ENCODE assay signal across 16 mouse cellular contexts in the genomic region with DNA sequence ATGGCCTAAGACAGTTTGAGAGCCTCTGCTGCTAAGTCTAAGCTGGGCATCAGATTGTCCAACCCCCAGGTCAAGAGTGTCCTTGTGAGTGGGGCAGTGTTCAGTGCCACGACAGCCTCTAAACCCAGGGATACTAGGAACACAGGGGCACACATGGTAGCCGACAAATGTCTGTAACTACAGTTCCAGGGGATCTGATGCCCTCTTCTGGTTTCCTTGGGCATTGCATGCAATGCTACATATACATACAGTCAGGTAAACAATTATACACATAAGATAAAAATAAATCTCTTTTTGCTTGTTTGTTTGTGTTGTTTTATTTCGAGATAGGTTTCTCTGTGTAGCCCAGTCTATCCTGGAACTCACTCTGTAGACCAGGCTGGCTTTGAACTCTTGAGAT. TPM values are rescaled to one million over a fixed set of nuclear protein-coding genes. Genes with fewer than 3 reads are reported as not detected.
A peak's percentile ranks its signal among the peaks of the same experiment; 100 is the strongest.
DNase-seq lines count a peak whose midpoint lies in the region; ATAC-seq and TF ChIP-seq lines count a peak whose summit lies in the region.
"Had no signal": no experiment of that assay in that cellular context is flagged by ENCODE, and none has a peak within 500 bp of the region (broad histone marks: within the 10 kb centered on the region; RNA-seq: fewer than 3 reads in every experiment).

No protein-coding gene starts in this region.

- H3K9me3 ChIP-seq in hindbrain, postnatal 0 days (ENCODE audit: low read length) = no peaks in the 10 kb centered on the region
- H3K9me3 ChIP-seq in hindbrain, embryonic 13.5 days = no peaks in the 10 kb centered on the region
- no peaks in the 10 kb centered on the region for H3K9me3 ChIP-seq in liver, postnatal 0 days (ENCODE audit: low read length)
- no peaks in the 10 kb centered on the region for H3K9me3 ChIP-seq in liver, embryonic 12.5 days (replicated peaks)
- no peaks in the 10 kb centered on the region for H3K9me3 ChIP-seq in stomach, postnatal 0 days (ENCODE audit: control insufficient read depth, low read length)
- H3K9me3 ChIP-seq: embryonic facial prominence, embryonic 12.5 days; heart, embryonic 15.5 days; hindbrain, embryonic 12.5 days; limb, embryonic 10.5 days; liver, embryonic 15.5 days; midbrain, embryonic 13.5 days had no signal

- WGBS in hindbrain, postnatal 0 days = 91% methylated on average over 3 of the region's 3 CpGs
- WGBS in hindbrain, embryonic 13.5 days = 87% methylated on average over 3 of the region's 3 CpGs
- WGBS in liver, postnatal 0 days (ENCODE audit: insufficient replicate concordance) = 89% methylated on average over 3 of the region's 3 CpGs
- WGBS in liver, embryonic 12.5 days (ENCODE audit: insufficient replicate concordance) = 80% methylated on average over 3 of the region's 3 CpGs
- 96% methylated on average over 3 of the region's 3 CpGs for WGBS in stomach, postnatal 0 days

- H3K36me3 ChIP-seq in hindbrain, postnatal 0 days (ENCODE audit: insufficient read depth, low read length) = no peaks in the 10 kb centered on the region
- H3K36me3 ChIP-seq in hindbrain, embryonic 13.5 days = no peaks in the 10 kb centered on the region
- no peaks in the 10 kb centered on the region for H3K36me3 ChIP-seq in liver, postnatal 0 days (replicated peaks; ENCODE audit: insufficient read depth, low read length)
- no peaks in the 10 kb centered on the region for H3K36me3 ChIP-seq in liver, embryonic 12.5 days
- no peaks in the 10 kb centered on the region for H3K36me3 ChIP-seq in stomach, postnatal 0 days (ENCODE audit: control insufficient read depth, insufficient read depth, low read length)
- H3K36me3 ChIP-seq: heart, embryonic 15.5 days; hindbrain, embryonic 12.5 days; liver, embryonic 15.5 days; midbrain, embryonic 13.5 days had no signal

- TF ChIP-seq CTCF in hindbrain, postnatal 0 days (IDR thresholded peaks at IDR 0.05; ENCODE audit: low read depth) = peak; percentile 44
- peak; percentile 31 for TF ChIP-seq CTCF in liver, postnatal 0 days (IDR thresholded peaks at IDR 0.05; ENCODE audit: low read depth)
- TF ChIP-seq CTCF in stomach, postnatal 0 days (IDR thresholded peaks at IDR 0.05; ENCODE audit: low read depth) = peak; percentile 60

- H3K4me3 ChIP-seq in hindbrain, postnatal 0 days (ENCODE audit: low read length) = no peak overlapping the region
- H3K4me3 ChIP-seq in hindbrain, embryonic 13.5 days = no peak overlapping the region
- no peak overlapping the region for H3K4me3 ChIP-seq in liver, postnatal 0 days (ENCODE audit: low read depth, low read length)
- H3K4me3 ChIP-seq in liver, embryonic 12.5 days = no peak overlapping the region
- no peak overlapping the region for H3K4me3 ChIP-seq in stomach, postnatal 0 days (ENCODE audit: low read depth, low read length)
- H3K4me3 ChIP-seq: embryonic facial prominence, embryonic 12.5 days; heart, embryonic 15.5 days; hindbrain, embryonic 12.5 days; limb, embryonic 10.5 days; liver, embryonic 15.5 days; midbrain, embryonic 13.5 days had no signal

- ATAC-seq in hindbrain, postnatal 0 days = no peak
- no peak for ATAC-seq in hindbrain, embryonic 13.5 days (ENCODE audit: low FRiP score)
- ATAC-seq in liver, postnatal 0 days = no peak
- ATAC-seq in liver, embryonic 12.5 days = no peak
- no peak for ATAC-seq in stomach, postnatal 0 days (ENCODE audit: low FRiP score, low TSS enrichment)
- ATAC-seq: midbrain, embryonic 13.5 days had no signal

- no peaks in the 10 kb centered on the region for H3K4me1 ChIP-seq in hindbrain, postnatal 0 days (ENCODE audit: insufficient read depth, low read length)
- peaks cover 20% of the 10 kb centered on the region for H3K4me1 ChIP-seq in hindbrain, embryonic 13.5 days (replicated peaks)
- H3K4me1 ChIP-seq in liver, postnatal 0 days (ENCODE audit: insufficient read depth) = peaks cover 2% of the 10 kb centered on the region; the same call in 1 of the 2 replicates
- peaks cover 2% of the 10 kb centered on the region; the same call in 1 of the 2 replicates for H3K4me1 ChIP-seq in liver, embryonic 12.5 days
- peaks cover 2% of the 10 kb centered on the region for H3K4me1 ChIP-seq in stomach, postnatal 0 days (replicated peaks; ENCODE audit: control insufficient read depth, insufficient read depth)
- H3K4me1 ChIP-seq: liver, embryonic 15.5 days had no signal

- no peak for DNase-seq in hindbrain, postnatal 0 days (ENCODE audit: low spot score)
- DNase-seq in liver, postnatal 0 days = no peak
- peak; percentile 73 for DNase-seq in R1 (ENCODE audit: low read depth, low spot score)
- DNase-seq in stomach, postnatal 0 days (ENCODE audit: low spot score) = no peak
- no peak for DNase-seq in embryo, embryonic 11 days
- DNase-seq: cerebellum, adult 11 months; thymus, postnatal 4 days had no signal

- H3K9ac ChIP-seq in hindbrain, postnatal 0 days (replicated peaks; ENCODE audit: low read length) = no peak overlapping the region
- H3K9ac ChIP-seq in hindbrain, embryonic 13.5 days = no peak overlapping the region
- no peak overlapping the region for H3K9ac ChIP-seq in liver, postnatal 0 days (replicated peaks)
- H3K9ac ChIP-seq in liver, embryonic 12.5 days = no peak overlapping the region
- H3K9ac ChIP-seq in stomach, postnatal 0 days (ENCODE audit: low read length) = no peak overlapping the region
- H3K9ac ChIP-seq: embryonic facial prominence, embryonic 12.5 days; heart, embryonic 15.5 days; hindbrain, embryonic 12.5 days; liver, embryonic 15.5 days; midbrain, embryonic 13.5 days had no signal

- TF ChIP-seq EP300 in liver, postnatal 0 days (IDR thresholded peaks at IDR 0.05; ENCODE audit: low read depth) = no peak
- no peak for TF ChIP-seq EP300 in stomach, postnatal 0 days (optimal IDR thresholded peaks at IDR 0.05)

- H3K27ac ChIP-seq in hindbrain, postnatal 0 days = no peak overlapping the region
- H3K27ac ChIP-seq in hindbrain, embryonic 13.5 days = no peak overlapping the region
- no peak overlapping the region for H3K27ac ChIP-seq in liver, postnatal 0 days (ENCODE audit: low read depth)
- no peak overlapping the region for H3K27ac ChIP-seq in liver, embryonic 12.5 days
- H3K27ac ChIP-seq in stomach, postnatal 0 days (replicated peaks) = peak overlapping the region; percentile 83
- H3K27ac ChIP-seq: embryonic facial prominence, embryonic 12.5 days; heart, embryonic 15.5 days; hindbrain, embryonic 12.5 days; liver, embryonic 15.5 days; macrophage; midbrain, embryonic 13.5 days had no signal

- no peaks in the 10 kb centered on the region for H3K27me3 ChIP-seq in hindbrain, postnatal 0 days (ENCODE audit: insufficient read depth, low read length)
- H3K27me3 ChIP-seq in hindbrain, embryonic 13.5 days = no peaks in the 10 kb centered on the region
- no peaks in the 10 kb centered on the region for H3K27me3 ChIP-seq in liver, postnatal 0 days (ENCODE audit: insufficient read depth, low read length)
- no peaks in the 10 kb centered on the region for H3K27me3 ChIP-seq in liver, embryonic 12.5 days (replicated peaks)
- H3K27me3 ChIP-seq in stomach, postnatal 0 days (ENCODE audit: control insufficient read depth, insufficient read depth, low read length) = no peaks in the 10 kb centered on the region
- H3K27me3 ChIP-seq: embryonic facial prominence, embryonic 12.5 days; heart, embryonic 15.5 days; hindbrain, embryonic 12.5 days; liver, embryonic 15.5 days; midbrain, embryonic 13.5 days had no signal

- H3K4me2 ChIP-seq in hindbrain, postnatal 0 days (ENCODE audit: low read depth, low read length) = no peak overlapping the region
- H3K4me2 ChIP-seq in hindbrain, embryonic 13.5 days = no peak overlapping the region
- no peak overlapping the region for H3K4me2 ChIP-seq in liver, postnatal 0 days (ENCODE audit: low read depth, low read length)
- no peak overlapping the region for H3K4me2 ChIP-seq in liver, embryonic 12.5 days
- H3K4me2 ChIP-seq in stomach, postnatal 0 days (replicated peaks; ENCODE audit: low read depth) = no peak overlapping the region
- H3K4me2 ChIP-seq: embryonic facial prominence, embryonic 12.5 days; heart, embryonic 15.5 days; hindbrain, embryonic 12.5 days; liver, embryonic 15.5 days; midbrain, embryonic 13.5 days had no signal

RNA-seq across cellular contexts. Expression of a gene that starts 53.0 kb away (rescaled TPM):
- total RNA-seq in hindbrain, postnatal 0 days (2014; rRNA removed) = 74.3 and 78.3 TPM in 2 replicates
- polyA plus RNA-seq in hindbrain, postnatal 0 days (2015; fragmentation: Nextera tagmentation; extraction: Ambion mirVana) = 19.3 and 20.9 TPM in 2 replicates
- 17.9 and 19.1 TPM in 2 replicates for polyA plus RNA-seq in hindbrain, embryonic 13.5 days (2015; fragmentation: Nextera tagmentation; extraction: Ambion mirVana)
- polyA plus RNA-seq in liver, postnatal 0 days (2015; fragmentation: Nextera tagmentation; extraction: Ambion mirVana) = 0.72 and 0.74 TPM in 2 replicates
- polyA plus RNA-seq in liver, embryonic 12.5 days (2016; fragmentation: Nextera tagmentation; extraction: Ambion mirVana) = 2.1 and 2.8 TPM in 2 replicates
- polyA plus RNA-seq in stomach, postnatal 0 days (2015; fragmentation: Nextera tagmentation; extraction: Ambion mirVana) = 11.4 and 13.6 TPM in 2 replicates
- polyA plus RNA-seq: macrophage had no signal
